Mouse (Mus musculus) heart, adult 2 months (tissue): Measurements from ENCODE around the gene 4931428F04Rik. TPM values are rescaled to one million over a fixed set of nuclear protein-coding genes. Genes with fewer than 3 reads are reported as not detected.

Experiments
- DNase-seq, 2 experiments: peaks; one replicate each; pipeline ENCODE4 v3.0.0; 2021
- H3K27ac ChIP-seq: fragments of 200-600 bp; 2 replicates; pipeline ENCODE4 v1.8.1; 2022
- H3K27me3 ChIP-seq: fragments of 200-500 bp; 2 replicates; pipeline ENCODE4 v1.6.1; 2012; ENCODE audit warnings: mild to moderate bottlenecking, low read length, inconsistent platforms, mixed read lengths; ENCODE audit not compliant: control insufficient read depth, insufficient read depth
- H3K36me3 ChIP-seq: fragments of 200-500 bp; 2 replicates; pipeline ENCODE4 v1.6.1; 2012; ENCODE audit warnings: low read length, inconsistent platforms; ENCODE audit not compliant: control insufficient read depth, insufficient read depth
- H3K4me1 ChIP-seq: fragments of 200-500 bp; 2 replicates; pipeline ENCODE4 v1.6.1; 2011; ENCODE audit warnings: low read length; ENCODE audit not compliant: control insufficient read depth, insufficient read depth
- H3K4me3 ChIP-seq: fragments of 200-600 bp; 2 replicates; pipeline ENCODE4 v1.8.1; 2022
- H3K79me2 ChIP-seq: fragments of 200-500 bp; replicated peaks from 2 replicates; pipeline ENCODE4 v1.6.1; 2012; ENCODE audit warnings: mild to moderate bottlenecking, inconsistent platforms, low read length, moderate library complexity, mixed read lengths; ENCODE audit not compliant: control insufficient read depth, insufficient read depth
- H3K9ac ChIP-seq: fragments of 200-500 bp; 2 replicates; pipeline ENCODE4 v1.6.1; 2012; ENCODE audit warnings: low read depth, mild to moderate bottlenecking, control low read depth, inconsistent platforms, low read length, mixed read lengths
- CTCF ChIP-seq: fragments of 200-600 bp; IDR thresholded peaks from 2 replicates; pipeline ENCODE4 v1.8.1; 2022; ENCODE audit warnings: antibody characterized with exemption, mild to moderate bottlenecking, moderate library complexity
- EP300 ChIP-seq: fragments of 200-500 bp; IDR thresholded peaks from 2 replicates; pipeline ENCODE4 v1.6.1; 2011; ENCODE audit warnings: low read depth, low read length, control low read depth; ENCODE audit not compliant: insufficient read depth
- POLR2A ChIP-seq: fragments of 200-500 bp; IDR thresholded peaks from 2 replicates; pipeline ENCODE4 v1.6.1; 2011; ENCODE audit warnings: mild to moderate bottlenecking, low read depth, low read length, control low read depth; ENCODE audit not compliant: insufficient read depth
- WGBS: fragments of 180-500 bp; shearing (Covaris S2); methylation state at CpG from one replicate; pipeline ENCODE4 v1.1.7; 2018; 5-methylcytosine and 5-hydroxymethylcytosine counted together
- intact Hi-C: fragments of 180-260 bp; cut with DNase I; formaldehyde crosslinking; loops from one replicate; pipeline ENCODE4 v1.15.1; 2025
- polyA plus RNA-seq: library from polyadenylated mRNA; depleted of rRNA; stranded (reverse); fragments of >200 nt; gene quantifications from 2 replicates; pipeline ENCODE4 v1.2.3, GENCODE M21; 2012
- total RNA-seq, 2 experiments: library from RNA; stranded (reverse); gene quantifications; 2 replicates each; pipeline ENCODE4 v1.2.3; 2021

4931428F04Rik gene
- total and polyA plus RNA-seq, 3 experiments: 1.1 to 2.1 (median 1.2) TPM

GRCm38 (mm10) chr8:105264024-105264982 is 25.4 kb downstream of the 4931428F04Rik start, which contains the start of the genes Tradd and Fbxl8:
Tradd (minus strand) TSS chr8:105264609.
Fbxl8 (plus strand) TSS chr8:105264648.
- peak; percentile 87 to 90 for DNase-seq
- WGBS: 2% methylated on average over 54 of the region's 54 CpGs
- 0 out of 2 replicates have a peak, but pooled peaks have one; percentile 46 for TF ChIP-seq EP300
- no peak for TF ChIP-seq CTCF
- TF ChIP-seq POLR2A: peak; percentile 76
- H3K4me1 ChIP-seq: peaks cover 4% of the 10 kb centered on the region; the same call in 1 of the 2 replicates
- H3K27ac ChIP-seq: peak within 1 kb of the TSS; percentile 47
- H3K4me3 ChIP-seq: peak within 1 kb of the TSS; percentile 51
- H3K9ac ChIP-seq: peak within 1 kb of the TSS; percentile 98
- H3K36me3 ChIP-seq: no peaks in the 10 kb centered on the region
- intact Hi-C loops: loop anchor here (10.0 kb wide), 1 partner anchor 610 kb away; no protein-coding TSS in a partner anchor
- no peaks in the 10 kb centered on the region for H3K79me2 ChIP-seq
- no peaks in the 10 kb centered on the region for H3K27me3 ChIP-seq

DNA sequence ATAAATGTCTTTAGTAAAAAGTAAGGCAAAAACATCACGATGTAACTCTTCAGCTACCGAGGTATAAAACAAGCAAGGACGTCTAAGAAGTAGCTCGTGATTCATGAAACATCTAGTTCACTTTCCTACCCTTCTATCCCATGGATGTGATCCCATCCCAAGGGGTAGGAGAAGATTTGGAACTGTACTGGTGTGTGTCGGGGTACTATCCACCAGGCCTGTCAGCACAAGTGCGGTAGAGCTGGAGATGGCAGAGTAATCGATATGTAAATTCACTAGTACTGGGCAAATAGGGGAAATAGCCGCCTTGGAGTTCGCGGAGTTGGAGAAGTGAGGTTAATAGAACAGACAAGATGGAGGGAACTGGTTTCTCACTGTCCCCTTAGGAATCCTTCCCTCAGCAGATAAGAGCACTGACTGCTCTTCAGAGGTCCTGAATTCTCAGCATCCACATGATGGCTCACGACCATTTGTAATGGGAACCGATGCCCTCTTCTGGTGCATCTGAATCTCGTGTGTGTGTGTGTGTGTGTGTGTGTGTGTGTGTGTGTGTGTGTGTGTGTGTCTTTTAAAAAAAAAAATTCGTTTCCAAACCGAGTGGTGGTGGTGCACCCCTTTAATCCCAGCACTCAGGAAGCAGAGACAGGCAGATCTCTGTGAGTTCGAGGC is 26.3 kb downstream of the 4931428F04Rik start:
- WGBS: 45% methylated on average over 16 of the region's 16 CpGs
- Histone ChIP-seq H3K27ac (no peak overlapping the region), H3K4me1 (peaks cover 4% of the 10 kb centered on the region; the same call in 1 of the 2 replicates), H3K36me3 (no peaks in the 10 kb centered on the region), H3K79me2 (no peaks in the 10 kb centered on the region), H3K9ac (no peak overlapping the region), H3K4me3 (no peak overlapping the region), H3K27me3 (no peaks in the 10 kb centered on the region)
- intact Hi-C loops: loop anchor here (10.0 kb wide), 1 partner anchor 609 kb away; no protein-coding TSS in a partner anchor
- TF ChIP-seq POLR2A (no peak), CTCF (no peak), EP300 (no peak)
- no peak for DNase-seq

GRCm38 (mm10) chr8:105261326-105261980 is 28.2 kb downstream of the 4931428F04Rik start:
- WGBS: 87% methylated on average over 12 of the region's 12 CpGs
- intact Hi-C loops: loop anchor here (10.0 kb wide), 1 partner anchor 607 kb away; no protein-coding TSS in a partner anchor
- H3K27ac ChIP-seq: no peak overlapping the region
- no peaks in the 10 kb centered on the region for H3K79me2 ChIP-seq
- TF ChIP-seq EP300 (no peak), POLR2A (no peak), CTCF (no peak)
- H3K4me3 ChIP-seq: no peak overlapping the region
- no peak overlapping the region for H3K9ac ChIP-seq
- no peaks in the 10 kb centered on the region for H3K36me3 ChIP-seq
- H3K27me3 ChIP-seq: no peaks in the 10 kb centered on the region
- no peak for DNase-seq
- peaks cover 4% of the 10 kb centered on the region; the same call in 1 of the 2 replicates for H3K4me1 ChIP-seq

GRCm38 (mm10) chr8:105260371-105261099 is 29.1 kb downstream of the 4931428F04Rik start:
- H3K9ac ChIP-seq: no peak overlapping the region
- WGBS: 88% methylated on average over 7 of the region's 7 CpGs
- intact Hi-C loops: loop anchor here (10.0 kb wide), 1 partner anchor 606 kb away; no protein-coding TSS in a partner anchor
- no peaks in the 10 kb centered on the region for H3K27me3 ChIP-seq
- H3K79me2 ChIP-seq: no peaks in the 10 kb centered on the region
- no peak overlapping the region for H3K27ac ChIP-seq
- H3K36me3 ChIP-seq: no peaks in the 10 kb centered on the region
- H3K4me1 ChIP-seq: peaks cover 4% of the 10 kb centered on the region; the same call in 1 of the 2 replicates
- TF ChIP-seq CTCF: no peak
- TF ChIP-seq EP300: no peak
- TF ChIP-seq POLR2A: no peak
- H3K4me3 ChIP-seq: no peak overlapping the region
- DNase-seq: no peak
